Mouse (Mus musculus) kidney, adult 2 months (tissue): ENCODE results near the gene Cnga1.

ENCODE experiments used
- CTCF ChIP-seq: fragments of 200-500 bp; conservative IDR thresholded peaks from 2 replicates; pipeline ENCODE4 v1.5.1; 2011; ENCODE audit warnings: low read depth, mild to moderate bottlenecking, control low read depth, low read length, moderate library complexity, mixed read lengths; ENCODE audit not compliant: insufficient read depth, insufficient read length
- POLR2A ChIP-seq: fragments of 200-500 bp; IDR thresholded peaks from one replicate; pipeline ENCODE4 v1.6.1; 2011; ENCODE audit warnings: low read depth, low read length, control low read depth

GRCm38 (mm10) chr5:72666428-72666827 lies 22.4 kb upstream of the Cnga1 start:
- TF ChIP-seq POLR2A (no peak), CTCF (no peak)
